Comparison of ENCODE assay signal across 7 mouse cellular contexts in the genomic region with DNA sequence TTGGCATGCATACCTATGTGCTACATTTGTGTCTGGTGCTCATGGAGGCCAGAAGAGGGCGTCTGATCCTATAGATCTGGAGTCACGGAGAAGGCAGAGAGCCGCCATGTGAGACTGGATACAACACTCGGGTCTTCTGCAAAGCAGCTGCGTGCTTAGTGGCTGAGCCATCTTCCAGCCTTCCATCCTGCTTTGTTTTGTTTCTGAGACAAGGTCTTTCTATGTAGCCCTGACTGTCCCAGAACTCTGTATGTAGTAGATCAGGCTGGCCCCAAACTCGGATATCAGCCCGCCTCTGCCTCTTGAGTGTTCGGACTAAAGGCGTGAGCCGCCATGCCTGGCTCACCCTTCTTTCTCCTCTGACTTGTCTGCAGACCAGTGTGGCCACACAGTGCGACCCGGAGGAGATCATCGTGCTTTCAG. TPM values are rescaled to one million over a fixed set of nuclear protein-coding genes. Genes with fewer than 3 reads are reported as not detected.
DNase-seq lines count a peak whose midpoint lies in the region; ATAC-seq lines count a peak whose summit lies in the region.

No protein-coding gene starts in this region.

- WGBS in embryonic facial prominence, embryonic 15.5 days = 69% methylated on average over 13 of the region's 13 CpGs
- WGBS in intestine, embryonic 16.5 days = 70% methylated on average over 13 of the region's 13 CpGs
- WGBS in stomach, embryonic 14.5 days = 70% methylated on average over 13 of the region's 13 CpGs

- no peak overlapping the region for H3K9ac ChIP-seq in embryonic facial prominence, embryonic 15.5 days
- no peak overlapping the region for H3K9ac ChIP-seq in intestine, embryonic 16.5 days (ENCODE audit: low read depth, low read length)
- H3K9ac ChIP-seq in stomach, embryonic 14.5 days (replicated peaks; ENCODE audit: low read depth, low read length) = no peak overlapping the region

- H3K4me2 ChIP-seq in embryonic facial prominence, embryonic 15.5 days (replicated peaks) = peak overlapping the region; percentile 68; the same call in 1 of the 2 replicates
- peak overlapping the region; percentile 42 for H3K4me2 ChIP-seq in intestine, embryonic 16.5 days (ENCODE audit: low read depth, low read length)
- H3K4me2 ChIP-seq in stomach, embryonic 14.5 days (replicated peaks; ENCODE audit: low read depth, low read length) = peak overlapping the region; percentile 42; the same call in 1 of the 2 replicates

- peak overlapping the region; percentile 78 for H3K4me3 ChIP-seq in megakaryocyte, embryonic 14.5 days (replicated peaks)
- H3K4me3 ChIP-seq in embryonic facial prominence, embryonic 15.5 days (replicated peaks) = peak overlapping the region; percentile 57; the same call in 1 of the 2 replicates
- H3K4me3 ChIP-seq in intestine, embryonic 16.5 days (ENCODE audit: low read length) = 0 out of 2 replicates have a peak overlapping the region, but pooled peaks have one; percentile 57
- H3K4me3 ChIP-seq in stomach, embryonic 14.5 days (ENCODE audit: low read depth, low read length) = no peak overlapping the region; the same call in 1 of the 2 replicates

- H3K9me3 ChIP-seq in megakaryocyte, embryonic 14.5 days = 0 out of 2 replicates have a peak, but pooled peaks cover 5% of the 10 kb centered on the region
- H3K9me3 ChIP-seq in embryonic facial prominence, embryonic 15.5 days (replicated peaks) = no peaks in the 10 kb centered on the region
- H3K9me3 ChIP-seq in intestine, embryonic 16.5 days (ENCODE audit: control insufficient read depth, low read length) = no peaks in the 10 kb centered on the region
- no peaks in the 10 kb centered on the region for H3K9me3 ChIP-seq in stomach, embryonic 14.5 days (ENCODE audit: control insufficient read depth, low read depth, low read length)

- peaks cover 83% of the 10 kb centered on the region for H3K4me1 ChIP-seq in megakaryocyte, embryonic 14.5 days
- peaks cover 54% of the 10 kb centered on the region for H3K4me1 ChIP-seq in embryonic facial prominence, embryonic 15.5 days
- H3K4me1 ChIP-seq in intestine, embryonic 16.5 days (ENCODE audit: control insufficient read depth, insufficient read depth, low read length) = peaks cover 32% of the 10 kb centered on the region
- peaks cover 23% of the 10 kb centered on the region for H3K4me1 ChIP-seq in stomach, embryonic 14.5 days (ENCODE audit: control insufficient read depth, insufficient read depth, low read length)

- DNase-seq in adrenal gland, postnatal 36 days = no peak
- no peak for DNase-seq in adrenal gland, adult 2 months

- H3K27ac ChIP-seq in embryonic facial prominence, embryonic 15.5 days (replicated peaks) = no peak overlapping the region
- H3K27ac ChIP-seq in intestine, embryonic 16.5 days (ENCODE audit: low read length) = no peak overlapping the region
- H3K27ac ChIP-seq in stomach, embryonic 14.5 days (ENCODE audit: low read length) = no peak overlapping the region

- no peak for ATAC-seq in megakaryocyte, adult 5-6 weeks (ENCODE audit: poor library complexity, severe bottlenecking)
- ATAC-seq in embryonic facial prominence, embryonic 15.5 days (ENCODE audit: insufficient number of reproducible peaks, low FRiP score, low TSS enrichment, low read depth) = no peak
- ATAC-seq in intestine, embryonic 16.5 days = no peak
- ATAC-seq in stomach, embryonic 14.5 days (ENCODE audit: insufficient number of reproducible peaks, insufficient read depth, low FRiP score, low read depth) = no peak

- no peaks in the 10 kb centered on the region for H3K27me3 ChIP-seq in megakaryocyte, embryonic 14.5 days (replicated peaks)
- no peaks in the 10 kb centered on the region for H3K27me3 ChIP-seq in embryonic facial prominence, embryonic 15.5 days
- H3K27me3 ChIP-seq in intestine, embryonic 16.5 days (replicated peaks; ENCODE audit: control insufficient read depth, insufficient read depth, low read length) = no peaks in the 10 kb centered on the region
- no peaks in the 10 kb centered on the region for H3K27me3 ChIP-seq in stomach, embryonic 14.5 days (ENCODE audit: control insufficient read depth, insufficient read depth, low read length)

- H3K36me3 ChIP-seq in megakaryocyte, embryonic 14.5 days (replicated peaks; ENCODE audit: low read length) = peaks cover 69% of the 10 kb centered on the region
- peaks cover 48% of the 10 kb centered on the region for H3K36me3 ChIP-seq in embryonic facial prominence, embryonic 15.5 days
- H3K36me3 ChIP-seq in intestine, embryonic 16.5 days (ENCODE audit: control insufficient read depth, insufficient read depth, low read length) = peaks cover 29% of the 10 kb centered on the region
- peaks cover 37% of the 10 kb centered on the region for H3K36me3 ChIP-seq in stomach, embryonic 14.5 days (ENCODE audit: control insufficient read depth, insufficient read depth, low read length)

RNA-seq across cellular contexts. Expression of gene Tapbp, which starts 0.7 kb away (rescaled TPM):
- polyA plus RNA-seq in megakaryocyte, embryonic 14.5 days (2012; ENCODE audit: insufficient read depth, low replicate concordance) = 362 and 606 TPM in 2 replicates
- 99.7 and 105 TPM in 2 replicates for total RNA-seq in megakaryocyte, adult 5-6 weeks (2015)
- 88.9 and 93.3 TPM in 2 replicates for total RNA-seq in megakaryocyte, adult 5-6 weeks (2017)
- 40.2 and 49.3 TPM in 2 replicates for polyA plus RNA-seq in embryonic facial prominence, embryonic 15.5 days (2015; fragmentation: Nextera tagmentation; extraction: Ambion mirVana)
- polyA plus RNA-seq in intestine, embryonic 16.5 days (2015; fragmentation: Nextera tagmentation; extraction: Ambion mirVana) = 44.5 and 45.8 TPM in 2 replicates
- polyA plus RNA-seq in stomach, embryonic 14.5 days (2014; fragmentation: Nextera tagmentation; extraction: Ambion mirVana) = 45.3 and 47.9 TPM in 2 replicates
- 100 to 1,000 TPM; 178 to 181 TPM for total RNA-seq in adrenal gland, postnatal 36 days (2021)
- total RNA-seq in adrenal gland, adult 2 months (2021) = 100 to 1,000 TPM; 151 to 171 TPM
- polyA plus RNA-seq in adrenal gland, adult 2 months (2012; rRNA removed) = 244 and 245 TPM in 2 replicates

RNA-seq across cellular contexts. Expression of gene Zbtb22, which starts 0.7 kb away (rescaled TPM):
- 45.3 and 51.7 TPM in 2 replicates for polyA plus RNA-seq in megakaryocyte, embryonic 14.5 days (2012; ENCODE audit: insufficient read depth, low replicate concordance)
- 13.7 and 14.0 TPM in 2 replicates for total RNA-seq in megakaryocyte, adult 5-6 weeks (2015)
- 22.0 and 25.8 TPM in 2 replicates for total RNA-seq in megakaryocyte, adult 5-6 weeks (2017)
- polyA plus RNA-seq in embryonic facial prominence, embryonic 15.5 days (2015; fragmentation: Nextera tagmentation; extraction: Ambion mirVana) = 15.8 and 17.8 TPM in 2 replicates
- polyA plus RNA-seq in intestine, embryonic 16.5 days (2015; fragmentation: Nextera tagmentation; extraction: Ambion mirVana) = 12.9 and 15.0 TPM in 2 replicates
- 9.4 and 10.4 TPM in 2 replicates for polyA plus RNA-seq in stomach, embryonic 14.5 days (2014; fragmentation: Nextera tagmentation; extraction: Ambion mirVana)
- total RNA-seq in adrenal gland, postnatal 36 days (2021) = 10 to 100 TPM; 26.5 to 36.1 TPM
- total RNA-seq in adrenal gland, adult 2 months (2021) = 10 to 100 TPM; 26.1 to 38.3 TPM
- 52.1 and 57.1 TPM in 2 replicates for polyA plus RNA-seq in adrenal gland, adult 2 months (2012; rRNA removed)

RNA-seq across cellular contexts. Expression of gene Daxx, which starts 5.8 kb away (rescaled TPM):
- polyA plus RNA-seq in megakaryocyte, embryonic 14.5 days (2012; ENCODE audit: insufficient read depth, low replicate concordance) = 11.0 and 20.0 TPM in 2 replicates
- 42.1 and 49.7 TPM in 2 replicates for total RNA-seq in megakaryocyte, adult 5-6 weeks (2015)
- total RNA-seq in megakaryocyte, adult 5-6 weeks (2017) = 39.3 and 63.3 TPM in 2 replicates
- 48.5 and 51.7 TPM in 2 replicates for polyA plus RNA-seq in embryonic facial prominence, embryonic 15.5 days (2015; fragmentation: Nextera tagmentation; extraction: Ambion mirVana)
- 37.6 and 41.6 TPM in 2 replicates for polyA plus RNA-seq in intestine, embryonic 16.5 days (2015; fragmentation: Nextera tagmentation; extraction: Ambion mirVana)
- polyA plus RNA-seq in stomach, embryonic 14.5 days (2014; fragmentation: Nextera tagmentation; extraction: Ambion mirVana) = 39.2 and 44.6 TPM in 2 replicates
- total RNA-seq in adrenal gland, postnatal 36 days (2021) = 10 to 100 TPM; 29.2 to 30.2 TPM
- total RNA-seq in adrenal gland, adult 2 months (2021) = 10 to 100 TPM; 29.0 to 30.3 TPM
- polyA plus RNA-seq in adrenal gland, adult 2 months (2012; rRNA removed) = 54.7 and 65.7 TPM in 2 replicates

RNA-seq across cellular contexts. Expression of gene Platr17, which starts 10.0 kb away (rescaled TPM):
- not detected in 2 replicates for polyA plus RNA-seq in megakaryocyte, embryonic 14.5 days (2012; ENCODE audit: insufficient read depth, low replicate concordance)
- total RNA-seq in megakaryocyte, adult 5-6 weeks (2015) = 4.9 and 9.8 TPM in 2 replicates
- 2.6 and 5.9 TPM in 2 replicates for total RNA-seq in megakaryocyte, adult 5-6 weeks (2017)
- 0.55 and 0.58 TPM in 2 replicates for polyA plus RNA-seq in embryonic facial prominence, embryonic 15.5 days (2015; fragmentation: Nextera tagmentation; extraction: Ambion mirVana)
- polyA plus RNA-seq in intestine, embryonic 16.5 days (2015; fragmentation: Nextera tagmentation; extraction: Ambion mirVana) = 0.40 TPM in 1 of 2 replicates, not detected in the other
- 0.54 and 1.00 TPM in 2 replicates for polyA plus RNA-seq in stomach, embryonic 14.5 days (2014; fragmentation: Nextera tagmentation; extraction: Ambion mirVana)
- total RNA-seq in adrenal gland, postnatal 36 days (2021) = not detected
- not detected for total RNA-seq in adrenal gland, adult 2 months (2021)
- polyA plus RNA-seq in adrenal gland, adult 2 months (2012; rRNA removed) = not detected in 2 replicates

RNA-seq across cellular contexts. Expression of gene Rgl2, which starts 14.4 kb away (rescaled TPM):
- 90.4 and 221 TPM in 2 replicates for polyA plus RNA-seq in megakaryocyte, embryonic 14.5 days (2012; ENCODE audit: insufficient read depth, low replicate concordance)
- 33.6 and 38.2 TPM in 2 replicates for total RNA-seq in megakaryocyte, adult 5-6 weeks (2015)
- 51.8 and 58.3 TPM in 2 replicates for total RNA-seq in megakaryocyte, adult 5-6 weeks (2017)
- polyA plus RNA-seq in embryonic facial prominence, embryonic 15.5 days (2015; fragmentation: Nextera tagmentation; extraction: Ambion mirVana) = 57.1 and 64.4 TPM in 2 replicates
- polyA plus RNA-seq in intestine, embryonic 16.5 days (2015; fragmentation: Nextera tagmentation; extraction: Ambion mirVana) = 24.4 and 25.9 TPM in 2 replicates
- polyA plus RNA-seq in stomach, embryonic 14.5 days (2014; fragmentation: Nextera tagmentation; extraction: Ambion mirVana) = 38.4 and 39.8 TPM in 2 replicates
- 10 to 100 TPM; 37.0 to 45.9 TPM for total RNA-seq in adrenal gland, postnatal 36 days (2021)
- total RNA-seq in adrenal gland, adult 2 months (2021) = 10 to 100 TPM; 44.2 to 44.4 TPM
- 237 and 298 TPM in 2 replicates for polyA plus RNA-seq in adrenal gland, adult 2 months (2012; rRNA removed)
